Mouse (Mus musculus) liver, embryonic 16.5 days (tissue): ENCODE measurements around the gene Ppm1d. TPM values are rescaled to one million over a fixed set of nuclear protein-coding genes. Genes with fewer than 3 reads are reported as not detected.

Source experiments
- ATAC-seq: fragments of 200-750 bp; cut with Nextera tagmentation; 2 replicates; pipeline ENCODE4 v1.8.0; 2017; ENCODE audit warnings: low read depth, mild to moderate bottlenecking, moderate number of reproducible peaks, moderate library complexity
- H3K27ac ChIP-seq: fragments of 300-500 bp; sonication (generic); 2 replicates; pipeline ENCODE4 v1.5.1; 2014; ENCODE audit warnings: mild to moderate bottlenecking, low read length
- H3K27me3 ChIP-seq: fragments of 300-500 bp; sonication (generic); 2 replicates; pipeline ENCODE4 v1.6.1; 2014; ENCODE audit warnings: low read depth, low read length, mixed read lengths; ENCODE audit not compliant: control insufficient read depth, insufficient read depth
- H3K36me3 ChIP-seq: fragments of 300-500 bp; sonication (generic); 2 replicates; pipeline ENCODE4 v1.6.1; 2014; ENCODE audit warnings: mild to moderate bottlenecking; ENCODE audit not compliant: control insufficient read depth, insufficient read depth
- H3K4me1 ChIP-seq: fragments of 300-500 bp; sonication (generic); 2 replicates; pipeline ENCODE4 v1.6.1; 2014; ENCODE audit warnings: low read depth, low read length, mixed read lengths; ENCODE audit not compliant: control insufficient read depth
- H3K4me2 ChIP-seq: fragments of 300-500 bp; sonication (generic); 2 replicates; pipeline ENCODE4 v1.6.1; 2014; ENCODE audit warnings: low read depth, low read length, mixed read lengths
- H3K4me3 ChIP-seq: fragments of 300-500 bp; sonication (generic); 2 replicates; pipeline ENCODE4 v1.5.1; 2014; ENCODE audit warnings: low read depth, mild to moderate bottlenecking, low read length
- H3K9ac ChIP-seq: fragments of 300-500 bp; sonication (generic); 2 replicates; pipeline ENCODE4 v1.6.1; 2014; ENCODE audit warnings: low read depth, low read length
- H3K9me3 ChIP-seq: fragments of 300-500 bp; sonication (generic); replicated peaks from 2 replicates; pipeline ENCODE4 v1.6.1; 2016; ENCODE audit warnings: low read length; ENCODE audit not compliant: control insufficient read depth
- WGBS: fragments of 180-500 bp; shearing (Covaris S2); extraction: QIAGEN DNeasy Blood & Tissue Kit; methylation state at CpG from one replicate; pipeline ENCODE4 v1.1.7; 2014; ENCODE audit not compliant: insufficient replicate concordance; 5-methylcytosine and 5-hydroxymethylcytosine counted together
- polyA plus RNA-seq: library from polyadenylated mRNA; unstranded; fragments of >200 nt; fragmentation: Nextera tagmentation; extraction: Ambion mirVana; gene quantifications from 2 replicates; pipeline ENCODE4 v1.2.1, GENCODE M21; 2015

Ppm1d gene
- polyA plus RNA-seq, 1 experiment from 2014 or later: 18.4 TPM

DNA sequence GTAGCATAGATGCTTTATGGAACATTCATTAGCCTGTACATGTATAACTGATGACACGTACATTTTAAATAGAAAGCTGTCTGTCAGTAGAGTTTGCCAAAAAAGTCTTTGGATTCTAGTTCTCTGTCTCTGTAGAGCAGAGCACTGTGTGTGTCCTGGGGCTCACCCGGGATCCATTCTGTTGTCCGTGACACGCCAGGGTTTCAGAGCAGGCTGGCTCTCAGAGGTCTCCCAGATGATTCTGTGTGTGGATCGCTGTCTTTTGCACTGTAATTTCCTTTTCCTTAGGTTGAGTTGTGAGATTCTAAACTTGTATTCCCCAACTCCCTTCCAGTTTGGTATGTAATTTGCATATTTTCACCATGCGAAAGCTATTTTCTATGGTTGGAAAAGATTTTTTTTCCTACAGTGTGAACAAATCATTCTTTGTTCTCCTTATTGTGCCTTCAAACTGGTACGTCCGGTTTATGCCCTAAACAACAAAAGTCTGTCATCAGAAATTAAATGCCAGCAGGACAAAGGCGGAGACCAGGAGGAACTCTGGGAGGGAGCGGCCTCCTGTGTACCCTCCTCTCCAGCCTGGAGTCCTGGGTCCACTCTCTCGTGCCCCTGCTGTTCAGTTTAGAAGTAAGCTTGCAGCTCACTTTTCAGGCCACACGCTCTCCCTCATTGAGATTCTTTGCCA lies 81.3 kb downstream of the Ppm1d start:
- H3K4me2 ChIP-seq: no peak overlapping the region
- H3K9me3 ChIP-seq: no peaks in the 10 kb centered on the region
- WGBS: 81% methylated on average over 12 of the region's 12 CpGs
- no peak overlapping the region for H3K4me3 ChIP-seq
- no peak overlapping the region for H3K9ac ChIP-seq
- no peak overlapping the region for H3K27ac ChIP-seq
- no peaks in the 10 kb centered on the region for H3K36me3 ChIP-seq
- no peak for ATAC-seq
- H3K4me1 ChIP-seq: no peaks in the 10 kb centered on the region
- no peaks in the 10 kb centered on the region for H3K27me3 ChIP-seq

DNA sequence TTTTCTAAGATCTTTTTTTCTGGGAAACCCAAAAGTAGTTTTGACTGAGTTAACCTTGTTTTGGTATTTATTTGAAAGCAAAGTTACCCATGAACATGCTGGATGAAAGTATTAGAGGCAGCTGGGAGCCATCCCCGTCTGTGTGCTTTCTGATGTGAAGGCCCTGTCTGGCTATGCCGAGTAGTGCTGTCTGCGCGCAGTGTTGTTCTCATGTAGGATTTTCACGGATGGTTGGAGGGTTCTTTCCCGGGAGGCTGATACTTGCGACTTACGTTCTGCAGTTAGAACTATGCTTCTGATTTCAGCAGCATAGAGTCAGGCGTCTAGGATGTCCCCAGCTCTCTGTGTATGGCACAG lies 81.8 kb downstream of the Ppm1d start:
- Histone ChIP-seq H3K4me1 (no peaks in the 10 kb centered on the region), H3K9ac (no peak overlapping the region), H3K4me2 (no peak overlapping the region), H3K36me3 (no peaks in the 10 kb centered on the region), H3K9me3 (no peaks in the 10 kb centered on the region), H3K4me3 (no peak overlapping the region), H3K27me3 (no peaks in the 10 kb centered on the region), H3K27ac (no peak overlapping the region)
- no peak for ATAC-seq
- WGBS: 79% methylated on average over 9 of the region's 9 CpGs

DNA sequence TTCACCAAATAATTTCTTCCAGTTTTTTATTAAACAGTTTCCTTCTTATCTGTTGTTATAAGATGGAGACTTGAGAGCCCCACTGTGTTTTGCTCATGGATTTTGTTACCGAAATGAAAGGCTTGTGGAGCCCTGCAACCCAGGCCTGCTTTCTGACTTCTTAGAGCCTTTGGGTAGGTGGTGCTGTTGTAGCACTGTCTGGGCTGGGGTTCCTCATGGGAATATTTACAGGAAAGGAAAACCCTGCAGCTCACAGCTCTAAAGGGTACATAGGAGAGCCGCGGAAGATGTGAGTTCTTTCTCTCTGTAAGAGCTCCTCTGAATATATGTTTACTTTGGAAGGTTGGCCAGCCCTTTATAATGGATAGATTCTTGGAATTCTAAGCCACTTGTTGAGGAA lies 82.9 kb downstream of the Ppm1d start:
- Histone ChIP-seq H3K4me2 (no peak overlapping the region), H3K27ac (no peak overlapping the region), H3K4me1 (no peaks in the 10 kb centered on the region), H3K9me3 (no peaks in the 10 kb centered on the region), H3K4me3 (no peak overlapping the region), H3K27me3 (no peaks in the 10 kb centered on the region), H3K9ac (no peak overlapping the region), H3K36me3 (no peaks in the 10 kb centered on the region)
- no peak for ATAC-seq
- WGBS: 82% methylated on average over 3 of the region's 3 CpGs

DNA sequence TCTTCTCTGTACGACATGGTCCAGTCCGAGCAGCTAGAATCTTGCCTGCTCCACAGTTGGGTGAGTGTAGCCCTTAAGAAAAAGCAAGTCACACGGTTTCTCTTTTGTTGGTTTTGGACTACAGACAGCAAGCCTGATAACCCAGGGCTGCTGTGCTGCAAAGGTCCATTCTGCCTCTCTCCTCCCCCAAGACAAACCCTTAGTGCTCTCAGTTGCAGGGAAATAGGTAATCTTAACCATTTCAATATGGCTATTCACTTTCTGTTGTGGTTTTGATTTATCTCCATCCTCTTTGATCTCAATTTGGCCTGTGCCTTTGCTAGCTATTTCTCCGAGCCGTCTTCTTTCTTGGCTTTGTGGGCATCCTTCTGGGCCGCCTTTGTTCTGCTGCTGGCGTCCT lies 84.3 kb downstream of the Ppm1d start:
- WGBS: 74% methylated on average over 7 of the region's 7 CpGs
- no peak overlapping the region for H3K9ac ChIP-seq
- no peak overlapping the region for H3K4me3 ChIP-seq
- H3K9me3 ChIP-seq: no peaks in the 10 kb centered on the region
- no peak for ATAC-seq
- H3K4me2 ChIP-seq: no peak overlapping the region
- no peaks in the 10 kb centered on the region for H3K4me1 ChIP-seq
- no peak overlapping the region for H3K27ac ChIP-seq
- no peaks in the 10 kb centered on the region for H3K36me3 ChIP-seq
- H3K27me3 ChIP-seq: no peaks in the 10 kb centered on the region

Other genes with a start within 250 kb of the Ppm1d start
- 11.4 and 12.2 TPM in 2 replicates for gene Usp32, start 171.1 kb upstream of the Ppm1d start, polyA plus RNA-seq
- gene 1700125H20Rik, start 140.8 kb upstream of the Ppm1d start, polyA plus RNA-seq: 0.14 TPM in 1 of 2 replicates, not detected in the other
- 10.9 and 11.4 TPM in 2 replicates for gene Appbp2, start 76.1 kb upstream of the Ppm1d start, polyA plus RNA-seq
- 18.7 and 19.1 TPM in 2 replicates for gene Bcas3, start 41.9 kb downstream of the Ppm1d start, polyA plus RNA-seq